Mouse (Mus musculus) forebrain, embryonic 15.5 days (tissue): ENCODE measurements around the gene Utp18. TPM values are rescaled to one million over a fixed set of nuclear protein-coding genes. Genes with fewer than 3 reads are reported as not detected.
"Not testable (repeated sequence)": the region's sequence is repeated elsewhere in the genome, so short reads cannot be mapped to it uniquely, and the experiment has no call there.

Experiments
- ATAC-seq: fragments of 200-750 bp; cut with Nextera tagmentation; replicated peaks from 2 replicates; pipeline ENCODE4 v1.8.0; 2017; ENCODE audit warnings: mild to moderate bottlenecking, moderate TSS enrichment, moderate library complexity
- H3K27ac ChIP-seq: fragments of 300-500 bp; sonication (generic); replicated peaks from 2 replicates; pipeline ENCODE4 v1.5.1; 2015; ENCODE audit warnings: mild to moderate bottlenecking, inconsistent platforms
- H3K27me3 ChIP-seq: fragments of 300-500 bp; sonication (generic); 2 replicates; pipeline ENCODE4 v1.6.1; 2015; ENCODE audit warnings: inconsistent platforms
- H3K36me3 ChIP-seq: fragments of 300-500 bp; sonication (generic); 2 replicates; pipeline ENCODE4 v1.6.1; 2015; ENCODE audit warnings: mild to moderate bottlenecking, inconsistent platforms
- H3K4me1 ChIP-seq: fragments of 300-500 bp; sonication (generic); 2 replicates; pipeline ENCODE4 v1.6.1; 2015; ENCODE audit warnings: inconsistent platforms
- H3K4me2 ChIP-seq: fragments of 300-500 bp; sonication (generic); replicated peaks from 2 replicates; pipeline ENCODE4 v1.6.1; 2015; ENCODE audit warnings: mild to moderate bottlenecking, inconsistent platforms
- H3K4me3 ChIP-seq: fragments of 300-500 bp; sonication (generic); 2 replicates; pipeline ENCODE4 v1.5.1; 2015; ENCODE audit warnings: mild to moderate bottlenecking, inconsistent platforms
- H3K9ac ChIP-seq: fragments of 300-500 bp; sonication (generic); replicated peaks from 2 replicates; pipeline ENCODE4 v1.6.1; 2015; ENCODE audit warnings: mild to moderate bottlenecking, inconsistent platforms
- H3K9me3 ChIP-seq: fragments of 300-500 bp; sonication (generic); 2 replicates; pipeline ENCODE4 v1.6.1; 2016; ENCODE audit warnings: inconsistent platforms
- WGBS: fragments of 180-500 bp; shearing (Covaris S2); methylation state at CpG from one replicate; pipeline ENCODE4 v1.1.7; 2015; ENCODE audit warnings: mixed read lengths; 5-methylcytosine and 5-hydroxymethylcytosine counted together
- polyA plus RNA-seq: library from polyadenylated mRNA; unstranded; fragments of >200 nt; fragmentation: Nextera tagmentation; extraction: Ambion mirVana; gene quantifications from 2 replicates; pipeline ENCODE4 v1.2.1, GENCODE M21; 2015

Gene Utp18
- polyA plus RNA-seq = 34.0 and 37.7 TPM in 2 replicates

DNA sequence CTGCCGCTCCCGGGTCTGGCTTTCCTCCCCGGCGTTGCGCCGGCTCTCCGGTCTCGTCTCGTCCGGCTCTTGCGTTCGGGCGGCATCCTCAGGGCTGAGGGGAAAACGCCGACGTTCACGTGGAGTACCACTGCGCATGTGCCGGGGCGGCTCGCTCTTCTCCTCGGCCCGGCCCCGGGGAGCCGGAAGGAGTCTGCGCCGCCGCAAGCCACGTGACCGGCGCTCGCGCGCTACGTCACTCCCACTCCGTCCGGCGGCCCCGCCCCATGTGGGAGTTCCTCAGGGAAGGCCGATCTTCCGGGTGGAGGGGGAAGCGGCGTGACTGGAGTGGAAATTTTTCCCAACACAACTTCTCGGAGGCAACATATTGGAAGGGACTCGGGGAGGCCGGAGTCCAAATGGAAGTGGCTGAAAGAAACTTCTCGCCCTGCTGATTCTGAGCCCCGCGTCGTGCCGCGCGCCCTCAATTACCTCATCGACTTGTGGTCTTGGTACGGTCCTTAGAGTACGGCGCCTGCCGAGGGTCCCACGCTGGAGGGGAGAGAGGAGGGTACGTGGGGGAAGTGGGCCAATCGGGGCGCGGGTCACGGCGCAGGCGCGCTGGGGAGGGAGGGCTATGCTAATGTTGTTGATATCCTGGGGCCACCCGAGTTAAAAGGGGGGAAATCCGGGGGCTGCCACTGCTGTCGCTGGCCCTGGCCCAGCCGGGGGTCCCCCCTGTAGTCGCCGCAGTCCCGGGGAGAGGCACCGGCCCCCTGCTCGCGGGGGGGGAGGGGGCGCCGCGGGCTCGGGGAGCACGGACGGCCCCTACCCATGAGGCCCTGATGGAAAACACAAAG lies at the start of gene Utp18, which contains the start of gene Mbtd1:
Utp18 (minus strand) TSS at position 195 of the 839 bp plus-strand sequence.
Mbtd1 (plus strand) TSS at position 281 of the 839 bp plus-strand sequence.
- ATAC-seq = peak; percentile 96
- Histone ChIP-seq H3K27me3 (no peaks in the 10 kb centered on the region), H3K4me1 (peaks cover 49% of the 10 kb centered on the region), H3K4me2 (peak within 1 kb of the TSS; percentile 89), H3K9ac (peak within 1 kb of the TSS; percentile 98), H3K36me3 (peaks cover 5% of the 10 kb centered on the region; the same call in 1 of the 2 replicates), H3K9me3 (no peaks in the 10 kb centered on the region), H3K4me3 (peak within 1 kb of the TSS; percentile 100), H3K27ac (peak within 1 kb of the TSS; percentile 97)
- WGBS = under 1% methylated on average over 82 of the region's 83 CpGs

GRCm38 (mm10) chr11:93929106-93929505 lies 43.5 kb upstream of the Utp18 start:
- Histone ChIP-seq H3K4me3 (no peak overlapping the region), H3K36me3 (peaks cover 76% of the 10 kb centered on the region), H3K4me1 (no peaks in the 10 kb centered on the region), H3K9me3 (no peaks in the 10 kb centered on the region), H3K9ac (no peak overlapping the region), H3K27me3 (no peaks in the 10 kb centered on the region), H3K27ac (no peak overlapping the region), H3K4me2 (no peak overlapping the region)
- no peak for ATAC-seq

GRCm38 (mm10) chr11:93915019-93915418 lies 29.5 kb upstream of the Utp18 start:
- H3K27me3 ChIP-seq, H3K4me2 ChIP-seq, H3K27ac ChIP-seq, H3K4me1 ChIP-seq, H3K9me3 ChIP-seq, ATAC-seq, H3K9ac ChIP-seq, H3K4me3 ChIP-seq: not testable (repeated sequence)
- 96% methylated on average over 2 of the region's 2 CpGs for WGBS
- peaks cover 80% of the 10 kb centered on the region for H3K36me3 ChIP-seq

GRCm38 (mm10) chr11:93911603-93912002 lies 26.0 kb upstream of the Utp18 start:
- Histone ChIP-seq H3K27ac (no peak overlapping the region), H3K4me3 (no peak overlapping the region), H3K9me3 (no peaks in the 10 kb centered on the region), H3K4me2 (no peak overlapping the region), H3K36me3 (peaks cover 79% of the 10 kb centered on the region), H3K9ac (no peak overlapping the region), H3K4me1 (no peaks in the 10 kb centered on the region), H3K27me3 (no peaks in the 10 kb centered on the region)
- 92% methylated on average over 3 of the region's 3 CpGs for WGBS
- ATAC-seq = no peak

DNA sequence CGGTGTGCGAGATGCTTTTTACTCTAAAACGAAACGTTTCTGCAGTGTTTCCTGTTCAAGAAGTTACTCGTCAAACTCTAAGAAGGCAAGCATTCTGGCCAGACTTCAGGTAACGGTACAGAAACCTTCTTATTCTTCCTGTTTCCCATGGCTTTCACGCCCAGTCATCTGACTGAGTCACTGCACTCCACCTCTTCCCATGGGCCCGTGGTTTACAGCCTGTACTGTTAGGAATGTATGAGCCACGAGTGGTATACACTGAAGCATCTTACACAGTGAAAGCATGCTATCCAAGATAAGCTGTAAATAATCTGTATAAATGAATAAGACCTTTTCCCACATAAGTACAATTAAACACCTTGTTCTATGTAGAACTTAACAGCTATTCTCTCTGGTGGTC lies 23.3 kb upstream of the Utp18 start:
- H3K9ac ChIP-seq = no peak overlapping the region
- no peak for ATAC-seq
- H3K9me3 ChIP-seq = no peaks in the 10 kb centered on the region
- WGBS = 90% methylated on average over 9 of the region's 9 CpGs
- peaks cover 71% of the 10 kb centered on the region for H3K36me3 ChIP-seq
- no peak overlapping the region for H3K4me3 ChIP-seq
- H3K27ac ChIP-seq = no peak overlapping the region
- H3K4me1 ChIP-seq = no peaks in the 10 kb centered on the region
- no peak overlapping the region for H3K4me2 ChIP-seq
- H3K27me3 ChIP-seq = no peaks in the 10 kb centered on the region

- no peak overlapping the region for H3K27ac ChIP-seq
- ATAC-seq = no peak
- H3K9me3 ChIP-seq = no peaks in the 10 kb centered on the region
- H3K4me1 ChIP-seq = no peaks in the 10 kb centered on the region
- WGBS = 89% methylated on average over 3 of the region's 3 CpGs
- H3K4me2 ChIP-seq = no peak overlapping the region
- no peaks in the 10 kb centered on the region for H3K27me3 ChIP-seq
- H3K36me3 ChIP-seq = peaks cover 66% of the 10 kb centered on the region
- H3K4me3 ChIP-seq = no peak overlapping the region
- no peak overlapping the region for H3K9ac ChIP-seq
Observed at GRCm38 (mm10) chr11:93907839-93908238, 22.3 kb upstream of the Utp18 start.

GRCm38 (mm10) chr11:93906834-93907233 lies 21.3 kb upstream of the Utp18 start:
- WGBS = 83% methylated on average over 4 of the region's 4 CpGs
- no peak overlapping the region for H3K9ac ChIP-seq
- no peak overlapping the region for H3K4me3 ChIP-seq
- H3K4me2 ChIP-seq = no peak overlapping the region
- no peaks in the 10 kb centered on the region for H3K9me3 ChIP-seq
- H3K36me3 ChIP-seq = peaks cover 59% of the 10 kb centered on the region
- no peak overlapping the region for H3K27ac ChIP-seq
- H3K27me3 ChIP-seq = no peaks in the 10 kb centered on the region
- no peaks in the 10 kb centered on the region for H3K4me1 ChIP-seq
- ATAC-seq = no peak

DNA sequence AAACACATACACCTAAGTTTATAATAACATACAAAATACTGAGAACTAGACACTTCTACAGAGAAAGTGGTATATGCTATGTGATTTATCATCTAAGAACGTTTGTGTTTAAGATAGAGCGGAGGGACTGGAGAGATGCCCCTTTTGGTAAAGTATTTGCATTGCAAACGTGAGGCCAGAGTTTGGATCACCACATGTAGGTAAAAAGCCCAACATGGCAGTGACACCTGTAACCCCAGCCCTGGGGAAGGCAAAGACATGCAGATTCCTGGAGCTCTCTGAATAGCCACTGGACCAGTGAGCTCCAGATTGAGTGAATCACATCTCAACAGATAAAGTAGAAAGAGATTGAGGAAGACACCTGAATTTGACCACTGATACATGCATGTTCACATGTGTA lies 12.2 kb upstream of the Utp18 start:
- no peak overlapping the region for H3K9ac ChIP-seq
- H3K4me1 ChIP-seq = no peaks in the 10 kb centered on the region
- H3K27ac ChIP-seq = no peak overlapping the region
- H3K36me3 ChIP-seq = peaks cover 15% of the 10 kb centered on the region
- ATAC-seq = no peak
- 84% methylated on average over 3 of the region's 3 CpGs for WGBS
- H3K27me3 ChIP-seq = no peaks in the 10 kb centered on the region
- no peak overlapping the region for H3K4me3 ChIP-seq
- H3K4me2 ChIP-seq = no peak overlapping the region
- H3K9me3 ChIP-seq = no peaks in the 10 kb centered on the region

GRCm38 (mm10) chr11:93887080-93887447 lies 1.5 kb upstream of the Utp18 start:
- 8% methylated on average over 4 of the region's 4 CpGs for WGBS
- no peak for ATAC-seq
- peaks cover 50% of the 10 kb centered on the region for H3K4me1 ChIP-seq
- H3K36me3 ChIP-seq = peaks cover 4% of the 10 kb centered on the region
- no peaks in the 10 kb centered on the region for H3K9me3 ChIP-seq
- peak overlapping the region; percentile 98 for H3K9ac ChIP-seq
- no peaks in the 10 kb centered on the region for H3K27me3 ChIP-seq
- 0 out of 2 replicates have a peak overlapping the region, but pooled peaks have one; percentile 97 for H3K27ac ChIP-seq
- peak overlapping the region; percentile 89 for H3K4me2 ChIP-seq
- H3K4me3 ChIP-seq = peak overlapping the region; percentile 100

DNA sequence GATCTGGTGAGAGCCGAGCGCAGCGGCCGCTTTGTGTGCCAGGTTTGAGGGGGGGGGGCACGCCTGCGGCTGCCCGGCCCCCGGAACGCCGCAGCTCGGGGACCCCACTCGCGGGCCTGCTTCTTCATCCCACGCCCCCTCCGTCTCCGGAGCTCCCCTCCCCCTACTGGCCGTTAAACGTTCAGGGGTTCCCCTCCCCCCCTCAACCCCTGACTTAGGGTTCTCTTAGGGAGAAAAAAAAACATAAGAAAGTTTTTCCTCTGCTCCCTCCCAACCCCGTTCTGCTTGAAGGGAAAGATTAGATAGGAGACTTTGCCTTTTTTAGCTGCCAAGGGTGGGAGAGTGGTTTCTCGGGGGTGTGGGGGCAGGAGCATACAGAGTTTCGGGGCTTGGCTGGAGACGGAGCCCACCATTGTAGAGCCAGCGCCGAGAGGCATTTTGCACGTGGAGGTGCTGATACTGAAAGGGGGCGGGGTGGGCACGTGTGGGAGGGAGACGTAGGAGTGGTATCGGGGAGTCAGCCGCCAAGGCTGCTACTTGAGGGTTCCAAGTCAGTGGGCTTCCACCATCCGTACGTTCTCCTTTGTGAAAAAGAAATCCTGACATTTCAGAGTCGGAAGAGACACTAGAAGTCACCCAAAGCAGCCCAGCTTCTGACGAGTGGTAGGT lies 979 bp upstream of the Utp18 start:
- H3K4me2 ChIP-seq = peak overlapping the region; percentile 89
- WGBS = under 1% methylated on average over 34 of the region's 34 CpGs
- H3K27me3 ChIP-seq = no peaks in the 10 kb centered on the region
- peak overlapping the region; percentile 100 for H3K4me3 ChIP-seq
- no peak for ATAC-seq
- H3K4me1 ChIP-seq = peaks cover 50% of the 10 kb centered on the region
- H3K27ac ChIP-seq = peak overlapping the region; percentile 97
- H3K9me3 ChIP-seq = no peaks in the 10 kb centered on the region
- peaks cover 2% of the 10 kb centered on the region; the same call in 1 of the 2 replicates for H3K36me3 ChIP-seq
- peak overlapping the region; percentile 98 for H3K9ac ChIP-seq

DNA sequence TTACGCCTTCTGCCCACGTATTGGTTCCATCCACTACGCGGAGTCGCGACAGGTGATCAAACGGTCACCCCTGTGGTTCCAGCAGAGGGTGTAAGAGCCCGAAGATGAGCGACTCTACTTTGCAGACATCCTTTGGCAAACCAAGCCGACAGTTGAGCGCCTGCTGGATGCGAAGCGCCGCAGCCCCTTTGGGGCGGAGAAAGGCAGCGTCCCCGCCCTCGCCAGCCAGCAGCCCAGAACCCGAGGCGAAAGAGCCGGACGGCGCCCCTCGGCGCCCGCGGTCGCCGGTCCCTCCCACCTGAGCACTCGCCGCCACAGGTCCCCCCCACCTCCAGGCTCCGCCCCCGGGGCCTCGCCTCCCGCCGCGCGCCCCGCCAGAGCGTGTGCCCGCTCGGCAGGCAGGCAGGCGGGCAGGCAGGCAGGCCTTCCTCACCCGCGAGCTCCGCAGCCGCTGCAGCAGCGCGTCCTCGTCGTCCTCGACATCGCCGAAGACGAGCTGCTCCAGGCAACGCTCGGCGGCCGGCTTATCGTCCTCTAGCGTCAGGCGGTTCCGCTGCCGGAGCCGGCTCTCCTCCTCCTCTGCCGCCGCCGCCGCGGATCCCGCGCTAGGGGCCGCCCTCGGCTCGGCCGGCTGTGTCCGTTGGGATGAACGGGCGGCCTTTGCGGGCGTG lies 530 bp downstream of the Utp18 start:
- Histone ChIP-seq H3K9me3 (no peaks in the 10 kb centered on the region), H3K4me3 (peak overlapping the region; percentile 100), H3K27me3 (no peaks in the 10 kb centered on the region), H3K36me3 (peaks cover 13% of the 10 kb centered on the region), H3K4me1 (peaks cover 41% of the 10 kb centered on the region), H3K27ac (peak overlapping the region; percentile 97), H3K9ac (peak overlapping the region; percentile 98), H3K4me2 (peak overlapping the region; percentile 89)
- under 1% methylated on average over 81 of the region's 81 CpGs for WGBS
- ATAC-seq = peak; percentile 53

- H3K27me3 ChIP-seq = no peaks in the 10 kb centered on the region
- peak overlapping the region; percentile 98; the same call in 1 of the 2 replicates for H3K9ac ChIP-seq
- H3K36me3 ChIP-seq = peaks cover 22% of the 10 kb centered on the region
- H3K4me1 ChIP-seq = peaks cover 39% of the 10 kb centered on the region
- peak overlapping the region; percentile 89 for H3K4me2 ChIP-seq
- ATAC-seq = no peak
- H3K9me3 ChIP-seq = no peaks in the 10 kb centered on the region
- H3K4me3 ChIP-seq = peak overlapping the region; percentile 100
- 80% methylated on average over 4 of the region's 4 CpGs for WGBS
- peak overlapping the region; percentile 97; the same call in 1 of the 2 replicates for H3K27ac ChIP-seq
Observed at GRCm38 (mm10) chr11:93884068-93884467, 1.5 kb downstream of the Utp18 start.
